Mouse (Mus musculus) lung, postnatal 0 days (tissue): ENCODE measurements around the gene Krtap2-4.

ENCODE experiments used
- CTCF ChIP-seq: IDR thresholded peaks from 2 replicates; pipeline ENCODE4 v1.5.1; 2016; ENCODE audit warnings: antibody characterized with exemption, mild to moderate bottlenecking
- EP300 ChIP-seq: IDR thresholded peaks from 2 replicates; pipeline ENCODE4 v1.6.1; 2016; ENCODE audit warnings: antibody characterized with exemption, mild to moderate bottlenecking, control low read depth

- TF ChIP-seq CTCF = no peak
- no peak for TF ChIP-seq EP300
Observed at GRCm38 (mm10) chr11:99662802-99663201, 48.2 kb upstream of the Krtap2-4 start.
